Mouse (Mus musculus) heart, embryonic 12.5 days (tissue): ENCODE measurements around the gene Arhgef7. TPM values are rescaled to one million over a fixed set of nuclear protein-coding genes. Genes with fewer than 3 reads are reported as not detected.

Experiments
- ATAC-seq: fragments of 200-750 bp; cut with Nextera tagmentation; 2 replicates; pipeline ENCODE4 v1.8.0; 2017; ENCODE audit warnings: moderate TSS enrichment, moderate library complexity; ENCODE audit not compliant: insufficient number of reproducible peaks, low FRiP score
- H3K27ac ChIP-seq: fragments of 300-500 bp; sonication (generic); 2 replicates; pipeline ENCODE4 v1.5.1; 2016; ENCODE audit warnings: mild to moderate bottlenecking, moderate library complexity; ENCODE audit not compliant: poor library complexity, severe bottlenecking
- H3K27me3 ChIP-seq: fragments of 300-500 bp; sonication (generic); replicated peaks from 2 replicates; pipeline ENCODE4 v1.6.1; 2016; ENCODE audit warnings: mild to moderate bottlenecking, moderate library complexity
- H3K36me3 ChIP-seq: fragments of 300-500 bp; sonication (generic); 2 replicates; pipeline ENCODE4 v1.6.1; 2016; ENCODE audit warnings: mild to moderate bottlenecking, moderate library complexity
- H3K4me1 ChIP-seq: fragments of 300-500 bp; sonication (generic); replicated peaks from 2 replicates; pipeline ENCODE4 v1.6.1; 2016; ENCODE audit warnings: mild to moderate bottlenecking
- H3K4me2 ChIP-seq: fragments of 300-500 bp; sonication (generic); 2 replicates; pipeline ENCODE4 v1.6.1; 2016; ENCODE audit warnings: mild to moderate bottlenecking, moderate library complexity
- H3K4me3 ChIP-seq: fragments of 300-500 bp; sonication (generic); 2 replicates; pipeline ENCODE4 v1.5.1; 2016; ENCODE audit warnings: mild to moderate bottlenecking
- H3K9ac ChIP-seq: fragments of 300-500 bp; sonication (generic); 2 replicates; pipeline ENCODE4 v1.6.1; 2016; ENCODE audit warnings: mild to moderate bottlenecking, moderate library complexity
- H3K9me3 ChIP-seq: fragments of 300-500 bp; sonication (generic); replicated peaks from 2 replicates; pipeline ENCODE4 v1.6.1; 2016; ENCODE audit warnings: mild to moderate bottlenecking, moderate library complexity
- WGBS: fragments of 180-500 bp; shearing (Covaris S2); methylation state at CpG from one replicate; pipeline ENCODE4 v1.1.7; 2016; 5-methylcytosine and 5-hydroxymethylcytosine counted together
- polyA plus RNA-seq: library from polyadenylated mRNA; unstranded; fragments of >200 nt; fragmentation: Nextera tagmentation; extraction: Ambion mirVana; gene quantifications from 2 replicates; pipeline ENCODE4 v1.2.1, GENCODE M21; 2016

Gene Arhgef7
- 70.5 and 75.3 TPM in 2 replicates for polyA plus RNA-seq

DNA sequence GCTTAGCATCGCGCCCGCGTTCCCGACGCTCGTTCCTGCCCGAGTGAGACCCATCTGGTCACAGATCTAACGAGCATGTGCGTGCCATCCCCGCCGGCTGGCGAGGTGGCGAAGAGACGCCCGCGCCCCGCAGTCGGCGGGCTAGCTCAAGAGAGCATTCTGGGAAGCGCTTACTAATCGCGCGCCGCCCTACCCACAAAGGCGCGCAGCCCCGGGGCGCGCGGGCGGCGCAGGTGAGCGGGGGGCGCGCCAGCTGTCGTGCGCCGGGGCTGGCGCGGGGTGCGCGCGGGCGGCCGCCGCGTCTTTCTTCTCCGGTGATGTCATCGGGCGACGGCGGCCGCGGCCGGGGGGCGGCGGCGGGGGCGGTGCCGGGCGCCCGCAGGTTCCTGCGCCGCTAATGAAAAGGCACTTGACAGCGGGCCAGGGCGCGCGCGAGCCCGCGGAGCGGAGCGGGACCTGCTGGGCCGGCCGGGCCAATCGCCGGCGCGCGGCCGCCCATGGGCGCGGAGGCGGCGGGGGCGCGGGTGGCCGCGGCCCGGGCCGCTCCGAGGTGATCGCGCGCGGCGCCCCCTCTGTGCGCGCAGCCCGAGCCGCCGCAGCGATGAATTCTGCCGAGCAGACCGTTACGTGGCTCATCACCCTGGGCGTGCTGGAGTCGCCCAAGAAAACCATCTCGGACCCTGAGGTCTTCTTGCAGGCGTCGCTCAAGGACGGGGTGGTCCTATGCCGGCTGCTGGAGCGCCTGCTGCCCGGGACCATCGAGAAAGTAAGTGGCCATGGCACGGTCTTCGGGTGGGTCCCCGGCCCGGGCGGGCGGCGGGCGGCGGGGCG, at the start of gene Arhgef7:
TSS of gene Arhgef7 (plus strand) at position 71 of the 831 bp plus-strand sequence.
- Histone ChIP-seq H3K36me3 (0 out of 2 replicates have a peak, but pooled peaks cover 3% of the 10 kb centered on the region), H3K9me3 (no peaks in the 10 kb centered on the region), H3K4me3 (peak within 1 kb of the TSS; percentile 75), H3K4me1 (peaks cover 39% of the 10 kb centered on the region), H3K27ac (peak within 1 kb of the TSS; percentile 88), H3K27me3 (peaks cover 39% of the 10 kb centered on the region), H3K4me2 (peak within 1 kb of the TSS; percentile 83), H3K9ac (peak within 1 kb of the TSS; percentile 85)
- WGBS = under 1% methylated on average over 124 of the region's 127 CpGs
- peak; percentile 70 for ATAC-seq

DNA sequence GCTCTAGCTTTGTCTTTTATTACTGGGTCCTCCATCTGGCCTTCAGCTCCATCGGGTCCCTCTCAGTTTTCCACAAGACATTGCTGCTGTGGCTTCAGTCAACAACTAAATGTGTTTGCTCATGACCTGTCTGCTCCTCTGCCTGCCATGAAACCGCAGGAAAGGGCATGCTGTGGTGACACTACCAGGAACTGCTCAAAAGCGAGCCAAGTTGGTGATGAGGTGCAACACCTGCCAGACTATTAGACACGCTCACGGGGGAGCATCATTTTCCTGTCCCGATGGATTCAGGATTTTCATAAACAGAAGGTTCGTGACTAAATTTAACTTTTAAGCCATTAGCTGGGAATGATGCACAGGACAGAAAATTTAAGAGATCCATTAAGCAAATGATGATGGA, 43.0 kb upstream of the Arhgef7 start:
- H3K36me3 ChIP-seq = no peaks in the 10 kb centered on the region
- H3K9me3 ChIP-seq = peaks cover 11% of the 10 kb centered on the region
- no peak overlapping the region for H3K27ac ChIP-seq
- no peak for ATAC-seq
- no peak overlapping the region for H3K9ac ChIP-seq
- H3K4me2 ChIP-seq = no peak overlapping the region
- H3K4me1 ChIP-seq = peaks cover 1% of the 10 kb centered on the region; the same call in 1 of the 2 replicates
- H3K4me3 ChIP-seq = no peak overlapping the region
- H3K27me3 ChIP-seq = no peaks in the 10 kb centered on the region
- WGBS = 85% methylated on average over 7 of the region's 7 CpGs

- no peak for ATAC-seq
- 85% methylated on average over 5 of the region's 5 CpGs for WGBS
Measured at GRCm38 (mm10) chr8:11687251-11687650, 40.3 kb upstream of the Arhgef7 start.

DNA sequence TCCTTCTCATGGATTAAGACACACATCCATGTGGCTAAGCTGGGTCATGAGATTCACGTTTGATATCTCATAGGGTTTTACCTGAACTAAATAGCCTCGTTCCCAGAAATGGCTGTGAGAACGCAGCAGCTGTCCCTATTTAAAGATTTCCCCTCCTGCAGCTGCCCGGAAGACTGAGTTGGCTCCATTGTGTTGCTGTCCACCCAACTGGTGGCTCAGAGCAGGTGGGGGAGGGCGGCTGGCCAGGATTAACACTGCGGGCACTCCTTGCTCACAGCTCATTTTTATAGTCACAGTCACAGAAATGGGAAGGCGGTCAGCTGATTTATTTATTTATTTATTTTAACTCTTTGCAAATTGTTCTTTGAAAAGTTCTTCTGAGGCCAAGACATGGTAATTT, 37.6 kb upstream of the Arhgef7 start:
- H3K4me3 ChIP-seq = no peak overlapping the region
- no peak for ATAC-seq
- peaks cover 17% of the 10 kb centered on the region for H3K4me1 ChIP-seq
- H3K27me3 ChIP-seq = no peaks in the 10 kb centered on the region; the same call in 1 of the 2 replicates
- H3K36me3 ChIP-seq = no peaks in the 10 kb centered on the region
- H3K9ac ChIP-seq = no peak overlapping the region
- H3K9me3 ChIP-seq = peaks cover 11% of the 10 kb centered on the region
- H3K27ac ChIP-seq = no peak overlapping the region
- no peak overlapping the region for H3K4me2 ChIP-seq
- 57% methylated on average over 7 of the region's 7 CpGs for WGBS

More at GRCm38 (mm10) chr8:11687251-11687650, 40.3 kb upstream of the Arhgef7 start:
- no peak overlapping the region for H3K27ac ChIP-seq
- H3K4me2 ChIP-seq = no peak overlapping the region
- H3K27me3 ChIP-seq = no peaks in the 10 kb centered on the region
- peaks cover 11% of the 10 kb centered on the region for H3K9me3 ChIP-seq
- no peak overlapping the region for H3K9ac ChIP-seq
- no peak overlapping the region for H3K4me3 ChIP-seq
- no peaks in the 10 kb centered on the region for H3K36me3 ChIP-seq
- peaks cover 9% of the 10 kb centered on the region for H3K4me1 ChIP-seq

DNA sequence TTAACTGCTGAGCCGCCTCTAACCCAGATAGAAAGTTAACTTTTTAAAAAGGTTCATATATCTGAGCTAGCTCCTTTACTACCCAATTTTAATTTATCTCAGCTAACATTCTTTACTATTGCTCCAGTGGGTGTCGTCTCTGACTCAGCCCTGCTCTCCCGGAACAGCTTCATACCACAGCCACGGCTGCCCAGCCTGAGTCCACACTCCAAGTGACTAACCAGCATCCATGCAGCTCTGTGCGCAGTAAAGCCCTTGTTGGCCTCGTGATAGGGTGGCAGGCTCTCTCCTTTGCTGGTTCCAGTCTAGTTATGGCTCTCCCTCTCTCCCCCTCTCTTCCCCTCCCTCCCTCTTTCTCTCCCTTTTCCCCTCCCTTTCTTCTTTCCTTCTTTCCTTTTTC, 36.2 kb upstream of the Arhgef7 start:
- 84% methylated on average over 6 of the region's 6 CpGs for WGBS
- no peak for ATAC-seq
- peaks cover 17% of the 10 kb centered on the region for H3K4me1 ChIP-seq
- H3K27ac ChIP-seq = no peak overlapping the region
- H3K4me2 ChIP-seq = no peak overlapping the region
- H3K9me3 ChIP-seq = peaks cover 3% of the 10 kb centered on the region; the same call in 1 of the 2 replicates
- no peak overlapping the region for H3K4me3 ChIP-seq
- H3K36me3 ChIP-seq = no peaks in the 10 kb centered on the region
- H3K27me3 ChIP-seq = no peaks in the 10 kb centered on the region; the same call in 1 of the 2 replicates
- no peak overlapping the region for H3K9ac ChIP-seq

DNA sequence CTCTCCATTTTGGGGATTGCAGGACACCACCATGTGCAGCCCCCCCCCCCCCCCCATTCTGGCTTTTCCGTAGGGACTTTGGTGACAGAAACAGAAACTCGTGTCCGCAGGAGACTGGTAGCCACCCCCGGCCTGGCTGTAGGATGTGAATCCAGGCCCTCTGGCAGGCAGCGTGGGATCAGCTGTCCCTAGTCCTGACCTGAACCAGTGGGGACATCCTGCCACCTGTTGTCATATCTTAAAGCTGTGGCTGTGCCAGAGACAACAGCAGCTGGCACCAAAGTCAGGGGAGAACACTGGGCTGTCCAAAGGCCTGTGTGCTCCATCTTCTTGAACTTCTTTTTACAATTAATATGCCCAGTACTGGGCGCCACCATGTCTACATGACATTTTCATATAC, 35.8 kb upstream of the Arhgef7 start:
- ATAC-seq = no peak
- peaks cover 17% of the 10 kb centered on the region for H3K4me1 ChIP-seq
- WGBS = 72% methylated on average over 6 of the region's 6 CpGs
- no peak overlapping the region for H3K9ac ChIP-seq
- no peak overlapping the region for H3K4me3 ChIP-seq
- no peaks in the 10 kb centered on the region for H3K36me3 ChIP-seq
- H3K9me3 ChIP-seq = peaks cover 3% of the 10 kb centered on the region; the same call in 1 of the 2 replicates
- H3K27me3 ChIP-seq = no peaks in the 10 kb centered on the region; the same call in 1 of the 2 replicates
- H3K4me2 ChIP-seq = no peak overlapping the region
- H3K27ac ChIP-seq = no peak overlapping the region

- Histone ChIP-seq H3K9me3 (peaks cover 3% of the 10 kb centered on the region; the same call in 1 of the 2 replicates), H3K9ac (no peak overlapping the region), H3K4me3 (no peak overlapping the region), H3K27me3 (no peaks in the 10 kb centered on the region; the same call in 1 of the 2 replicates), H3K4me2 (no peak overlapping the region), H3K36me3 (no peaks in the 10 kb centered on the region), H3K4me1 (peaks cover 17% of the 10 kb centered on the region), H3K27ac (peak overlapping the region; percentile 23; the same call in 1 of the 2 replicates)
- ATAC-seq = no peak
- WGBS = 4% methylated on average over 1 of the region's 1 CpGs
Measured at GRCm38 (mm10) chr8:11692455-11692854, 35.1 kb upstream of the Arhgef7 start.

- WGBS = 64% methylated on average over 5 of the region's 5 CpGs
Measured at GRCm38 (mm10) chr8:11693972-11694371, 33.5 kb upstream of the Arhgef7 start.

GRCm38 (mm10) chr8:11696176-11696575, 31.3 kb upstream of the Arhgef7 start:
- ATAC-seq = no peak
- H3K4me2 ChIP-seq = no peak overlapping the region
- H3K27ac ChIP-seq = no peak overlapping the region

More at GRCm38 (mm10) chr8:11693972-11694371, 33.5 kb upstream of the Arhgef7 start:
- Histone ChIP-seq H3K27ac (no peak overlapping the region), H3K4me2 (no peak overlapping the region), H3K9me3 (no peaks in the 10 kb centered on the region), H3K27me3 (no peaks in the 10 kb centered on the region; the same call in 1 of the 2 replicates), H3K9ac (no peak overlapping the region), H3K4me1 (peaks cover 17% of the 10 kb centered on the region), H3K36me3 (no peaks in the 10 kb centered on the region), H3K4me3 (no peak overlapping the region)
- no peak for ATAC-seq

GRCm38 (mm10) chr8:11697467-11697866, 30.1 kb upstream of the Arhgef7 start:
- H3K36me3 ChIP-seq = no peaks in the 10 kb centered on the region
- H3K27me3 ChIP-seq = peaks cover 7% of the 10 kb centered on the region; the same call in 1 of the 2 replicates
- H3K9ac ChIP-seq = no peak overlapping the region
- H3K9me3 ChIP-seq = no peaks in the 10 kb centered on the region
- H3K4me2 ChIP-seq = no peak overlapping the region
- ATAC-seq = no peak
- H3K27ac ChIP-seq = no peak overlapping the region
- H3K4me3 ChIP-seq = no peak overlapping the region
- WGBS = 78% methylated on average over 7 of the region's 7 CpGs
- peaks cover 16% of the 10 kb centered on the region for H3K4me1 ChIP-seq

More at GRCm38 (mm10) chr8:11696176-11696575, 31.3 kb upstream of the Arhgef7 start:
- H3K9me3 ChIP-seq = no peaks in the 10 kb centered on the region
- peaks cover 7% of the 10 kb centered on the region; the same call in 1 of the 2 replicates for H3K27me3 ChIP-seq
- WGBS = 81% methylated on average over 3 of the region's 3 CpGs
- H3K4me1 ChIP-seq = peaks cover 21% of the 10 kb centered on the region
- H3K4me3 ChIP-seq = no peak overlapping the region
- H3K36me3 ChIP-seq = no peaks in the 10 kb centered on the region
- no peak overlapping the region for H3K9ac ChIP-seq

- Histone ChIP-seq H3K27ac (no peak overlapping the region), H3K9ac (no peak overlapping the region), H3K27me3 (peaks cover 7% of the 10 kb centered on the region; the same call in 1 of the 2 replicates), H3K4me3 (no peak overlapping the region), H3K9me3 (0 out of 2 replicates have a peak, but pooled peaks cover 4% of the 10 kb centered on the region), H3K4me2 (peak overlapping the region; percentile 62; the same call in 1 of the 2 replicates), H3K36me3 (no peaks in the 10 kb centered on the region), H3K4me1 (peaks cover 10% of the 10 kb centered on the region; the same call in 1 of the 2 replicates)
- no peak for ATAC-seq
- 83% methylated on average over 5 of the region's 5 CpGs for WGBS
Measured at GRCm38 (mm10) chr8:11699442-11700001, 28.0 kb upstream of the Arhgef7 start.
